Mouse (Mus musculus) cerebellum, postnatal 4 days (tissue): ENCODE results near the gene Tgm2.
A peak's percentile ranks its signal among the peaks of the same experiment; 100 is the strongest.

Source experiments
- DNase-seq, 2 experiments: peaks; one replicate each; pipeline ENCODE4 v3.0.0; 2022; ENCODE audit warnings: low spot score in 2 of 2, mixed read lengths in 1 of 2

The Tgm2 gene

GRCm38 (mm10) chr2:158141690-158142440 is 4.4 kb downstream of the Tgm2 start:
- DNase-seq: no peak

DNA sequence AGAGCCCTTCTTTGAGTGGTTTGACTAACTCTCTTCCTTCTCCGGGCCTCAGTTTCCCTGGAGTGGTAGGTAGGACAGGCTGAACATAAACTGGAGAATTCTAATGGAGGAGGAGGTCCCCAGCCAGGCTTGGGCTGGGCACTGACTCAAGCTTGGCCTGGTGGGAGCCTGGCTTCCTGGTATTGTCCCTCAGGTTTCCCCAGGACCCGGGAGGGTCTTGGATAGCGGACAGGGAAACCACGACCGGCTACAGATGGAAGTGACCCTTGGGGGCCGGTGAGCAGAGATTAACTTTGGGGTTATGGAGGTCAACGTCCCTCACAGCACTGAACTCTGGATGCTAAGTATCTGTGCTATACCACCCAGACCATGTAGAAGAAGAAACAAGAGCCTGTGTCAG is 5.0 kb downstream of the Tgm2 start:
- DNase-seq: no peak

- DNase-seq: no peak
These were observed 5.6 kb downstream of the Tgm2 start for GRCm38 (mm10) chr2:158140664-158141063.

DNA sequence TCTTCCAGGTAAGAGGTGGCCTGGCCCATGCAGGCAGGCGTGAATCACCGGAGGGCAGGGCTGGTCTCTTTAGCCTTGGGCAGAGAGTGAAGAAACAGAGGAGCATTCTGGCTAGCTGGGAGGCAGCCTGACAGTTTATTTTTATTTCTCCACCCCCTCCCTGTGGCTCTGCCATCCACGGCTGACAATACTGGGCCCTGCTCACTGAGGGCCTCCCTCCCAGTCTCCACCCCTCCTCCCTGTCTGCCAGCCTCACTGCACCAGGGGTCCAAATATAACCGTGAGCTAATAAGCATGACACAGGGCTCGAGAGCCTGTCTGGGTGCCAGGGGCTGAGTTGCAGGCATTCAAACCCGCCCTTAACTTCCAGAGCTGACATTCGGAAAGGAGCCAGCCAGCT is 6.6 kb downstream of the Tgm2 start:
- DNase-seq: peak in 1 of 2 experiments; percentile 29

DNA sequence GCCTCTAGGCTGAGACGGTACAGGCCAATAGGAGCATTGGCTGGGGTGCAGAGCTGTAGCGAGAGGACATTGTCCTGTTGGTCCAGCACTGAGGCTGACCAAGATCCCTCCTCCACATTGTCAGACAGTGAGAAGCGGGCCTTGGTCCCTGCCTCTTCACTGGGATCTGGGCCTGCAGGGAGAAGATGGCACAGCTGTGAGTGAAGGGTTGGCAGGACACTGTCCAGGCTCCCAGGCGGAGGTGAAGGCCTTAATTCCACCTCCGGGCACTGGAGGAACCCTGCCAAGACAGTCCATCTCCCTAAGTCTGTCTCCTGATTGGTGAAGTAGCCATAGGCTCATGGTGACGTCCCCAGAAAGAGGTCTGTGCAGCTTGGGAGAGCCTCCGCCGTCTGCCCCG is 7.5 kb downstream of the Tgm2 start:
- no peak for DNase-seq

DNA sequence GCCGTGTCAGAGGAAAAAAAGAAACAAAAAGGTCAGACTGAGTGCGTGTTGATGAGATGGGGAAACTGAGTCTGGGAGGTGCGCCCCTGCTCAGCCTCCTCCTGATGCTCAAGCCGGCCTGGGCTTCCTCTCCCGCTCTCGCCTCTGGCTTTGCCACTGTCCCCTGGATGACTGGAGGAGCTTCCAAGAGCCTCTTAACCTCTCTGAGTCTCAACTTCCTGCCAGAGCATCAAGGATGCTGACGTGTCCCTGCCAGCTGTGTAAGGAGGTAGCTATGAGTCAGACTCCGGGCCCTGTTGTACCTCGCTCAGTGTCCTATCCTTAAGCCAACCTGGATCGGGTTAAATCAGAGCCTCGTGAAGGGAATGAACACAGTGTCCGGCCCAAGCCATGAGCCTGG is 8.5 kb downstream of the Tgm2 start:
- DNase-seq: no peak

- no peak for DNase-seq
These were observed 10.0 kb downstream of the Tgm2 start for GRCm38 (mm10) chr2:158136205-158136604.

DNA sequence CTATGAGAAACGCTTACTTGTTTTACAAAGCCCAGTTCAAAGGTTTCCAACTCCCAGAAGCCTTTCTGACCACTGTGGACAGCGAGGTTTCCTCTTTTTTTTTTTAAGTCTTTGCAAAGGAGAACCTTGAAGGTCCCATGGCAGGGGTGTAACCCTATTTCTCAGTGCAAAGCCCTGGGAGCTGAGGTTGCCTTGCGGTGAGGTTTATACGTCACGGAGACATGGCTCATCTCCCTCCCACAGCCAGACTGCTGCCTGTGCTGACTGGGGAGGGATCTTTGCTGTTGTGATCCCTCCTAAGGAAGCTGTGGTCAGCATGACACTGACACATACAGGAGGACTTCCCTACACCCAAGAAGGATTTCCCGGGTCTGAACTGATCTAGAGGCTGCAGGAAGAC is 13.2 kb downstream of the Tgm2 start:
- DNase-seq: no peak

DNA sequence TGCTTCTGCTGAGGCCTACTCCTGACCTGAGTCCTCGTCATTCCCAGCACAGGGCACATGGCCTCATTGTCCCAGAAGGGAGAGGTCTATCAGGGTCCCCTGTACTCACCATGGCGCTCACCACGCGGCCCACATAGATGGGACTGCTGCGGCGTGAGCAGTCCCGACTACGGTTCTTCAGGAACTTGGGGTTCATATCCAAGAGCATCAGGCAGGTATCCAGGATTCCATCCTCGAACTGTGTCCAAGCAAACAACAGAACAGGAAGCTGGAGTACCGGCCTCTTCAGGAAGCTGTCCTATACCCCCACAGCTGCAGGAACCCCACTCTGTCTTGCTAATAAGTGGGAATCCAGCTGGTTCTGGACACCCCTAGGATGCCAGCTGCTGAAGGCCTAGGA is 13.9 kb downstream of the Tgm2 start:
- no peak for DNase-seq

DNA sequence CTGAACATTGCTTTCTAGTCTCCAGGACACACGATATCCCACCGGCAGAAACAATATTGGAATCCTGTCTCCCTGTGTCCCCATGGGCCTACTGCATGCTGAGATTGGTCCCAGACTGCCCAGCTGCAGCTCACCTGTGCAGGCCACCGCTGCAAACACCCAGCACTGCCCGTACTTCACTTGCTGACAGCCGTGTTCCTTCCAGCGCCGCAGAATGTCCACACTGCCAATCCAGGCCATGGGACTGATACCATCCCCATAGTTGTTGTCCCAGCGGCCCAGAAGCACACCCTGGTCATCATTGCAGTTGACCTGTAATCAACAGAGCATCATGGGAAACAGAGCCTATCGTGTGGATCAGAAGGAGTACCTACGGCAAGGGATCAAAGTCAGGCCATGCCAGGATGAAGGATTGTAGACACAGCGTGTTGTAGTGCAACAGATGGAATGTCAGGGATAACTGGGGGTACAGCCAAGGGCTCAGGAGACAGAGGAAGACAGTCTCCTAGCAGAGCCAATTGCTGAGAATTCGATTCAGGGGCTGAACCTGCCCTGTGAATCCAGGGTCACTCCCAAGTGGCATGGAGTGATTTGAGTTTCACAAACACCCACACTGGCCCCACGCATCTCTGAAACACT is 14.9 kb downstream of the Tgm2 start:
- DNase-seq: no peak

- DNase-seq: no peak
These were observed 15.7 kb downstream of the Tgm2 start for GRCm38 (mm10) chr2:158130391-158130986.

- DNase-seq: no peak
These were observed 16.8 kb downstream of the Tgm2 start for GRCm38 (mm10) chr2:158129291-158130002.

DNA sequence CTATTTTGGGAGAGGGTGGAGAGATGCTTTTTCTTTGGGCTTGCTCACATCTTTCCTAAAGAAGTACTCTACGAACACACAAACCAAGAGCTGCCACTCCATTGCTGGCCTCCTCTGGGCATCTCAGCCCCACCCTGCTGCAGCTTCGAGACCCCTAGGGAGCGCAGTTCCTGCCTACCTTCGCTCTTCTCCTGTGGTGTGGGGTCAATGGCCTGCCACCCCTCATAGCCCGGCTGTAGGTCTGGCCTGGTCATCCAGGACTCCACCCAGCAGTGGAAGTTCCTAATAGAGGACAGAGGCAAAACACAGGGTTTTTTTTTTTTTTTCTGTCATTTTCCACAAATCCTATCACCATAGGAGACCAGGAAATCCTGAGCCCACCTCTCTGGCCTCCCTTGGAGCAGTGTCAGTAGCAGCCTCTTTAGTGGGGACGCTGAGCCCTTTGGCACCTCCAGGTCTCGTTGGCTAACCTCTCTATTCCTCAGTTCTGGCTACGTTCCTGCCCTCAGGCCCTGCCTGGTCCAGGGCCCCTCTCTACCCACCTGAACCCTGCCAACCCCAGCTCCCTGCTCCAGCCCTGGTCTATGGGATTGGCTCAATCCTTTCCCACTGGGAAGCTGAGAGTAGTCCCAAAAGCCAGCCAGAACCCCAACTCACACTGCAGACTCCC is 17.6 kb downstream of the Tgm2 start:
- no peak for DNase-seq

- no peak for DNase-seq
These were observed 18.4 kb downstream of the Tgm2 start for GRCm38 (mm10) chr2:158127872-158128271.

GRCm38 (mm10) chr2:158127245-158127644 is 19.0 kb downstream of the Tgm2 start:
- no peak for DNase-seq

DNA sequence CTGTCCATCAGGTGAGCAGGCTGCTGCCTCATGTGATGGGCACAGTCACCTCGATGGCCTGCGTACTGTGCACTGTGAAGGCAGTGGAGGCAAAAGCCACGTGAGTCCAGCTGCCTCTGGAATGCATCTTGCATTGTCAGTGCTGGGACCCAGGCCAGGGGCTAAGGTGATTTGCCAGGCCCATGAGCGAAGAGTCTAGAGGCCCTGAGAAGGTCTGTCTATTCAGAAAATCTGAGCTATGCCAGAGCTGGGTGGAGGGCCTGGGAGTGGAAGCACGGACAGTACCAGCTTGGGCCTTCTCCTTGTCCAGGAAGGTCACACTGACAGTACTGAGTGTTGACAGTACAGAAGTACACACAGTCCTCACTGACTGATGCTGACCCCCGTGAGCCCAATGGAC is 23.4 kb downstream of the Tgm2 start:
- DNase-seq: no peak

- peak in 1 of 2 experiments; percentile 60 for DNase-seq
These were observed 24.4 kb downstream of the Tgm2 start for GRCm38 (mm10) chr2:158121645-158122326.

DNA sequence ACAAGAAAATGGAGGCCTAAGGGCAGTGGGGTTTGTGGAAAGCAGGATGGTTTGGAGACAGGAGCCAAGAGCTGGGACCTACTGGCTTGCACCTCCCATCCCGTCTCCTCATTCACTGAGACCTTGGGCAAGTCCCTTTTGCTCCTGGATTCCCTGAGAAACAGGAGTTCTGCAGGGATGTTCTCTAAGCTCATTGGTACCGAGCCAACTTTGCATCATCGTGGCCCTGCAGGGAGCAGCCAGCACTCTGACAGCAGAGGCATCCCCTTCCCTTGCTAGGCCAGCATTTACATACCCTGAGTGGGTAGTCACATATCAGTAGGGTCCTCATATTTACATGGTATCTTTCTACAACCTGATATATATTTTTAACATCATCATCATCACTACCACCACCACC is 25.4 kb downstream of the Tgm2 start:
- DNase-seq: no peak

DNA sequence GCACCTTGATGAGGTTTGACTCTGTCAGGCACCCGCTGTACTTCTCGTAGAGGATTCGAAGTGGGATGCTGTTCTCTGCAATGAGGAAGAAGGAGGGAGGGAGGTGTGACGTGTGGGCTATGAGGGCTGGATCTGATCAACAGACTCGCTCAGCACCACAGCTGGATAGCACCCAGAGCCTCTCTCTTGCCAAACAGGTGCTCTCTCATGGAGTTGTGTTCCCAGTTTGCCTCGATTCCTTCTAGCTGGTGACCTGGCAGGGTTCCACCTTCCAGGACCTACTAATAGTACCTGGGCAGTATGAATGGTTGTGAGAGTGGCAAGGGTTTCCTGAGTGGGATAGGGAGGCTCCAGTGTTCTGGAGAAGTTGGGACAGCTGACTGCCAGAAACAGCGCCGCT is 26.0 kb downstream of the Tgm2 start:
- no peak for DNase-seq

GRCm38 (mm10) chr2:158119145-158119544 is 27.1 kb downstream of the Tgm2 start:
- no peak for DNase-seq

GRCm38 (mm10) chr2:158116653-158117052 is 29.6 kb downstream of the Tgm2 start:
- no peak for DNase-seq
